Mouse (Mus musculus) thymus, adult 2 months (tissue): ENCODE results near the gene Tada2b. TPM values are rescaled to one million over a fixed set of nuclear protein-coding genes. Genes with fewer than 3 reads are reported as not detected.
A peak's percentile ranks its signal among the peaks of the same experiment; 100 is the strongest.

Experiments used
- DNase-seq: peaks from one replicate; pipeline ENCODE4 v3.0.0; 2021
- H3K27ac ChIP-seq: fragments of 200-500 bp; 2 replicates; pipeline ENCODE4 v1.5.1; 2012; ENCODE audit warnings: low read length, control low read depth; ENCODE audit not compliant: control insufficient read depth, insufficient read depth
- H3K27me3 ChIP-seq: fragments of 200-500 bp; 2 replicates; pipeline ENCODE4 v1.6.1; 2012; ENCODE audit warnings: mild to moderate bottlenecking, low read length, moderate library complexity, mixed read lengths; ENCODE audit not compliant: control insufficient read depth, insufficient read depth
- H3K36me3 ChIP-seq: fragments of 200-500 bp; 2 replicates; pipeline ENCODE4 v1.6.1; 2012; ENCODE audit warnings: mild to moderate bottlenecking, low read length, moderate library complexity; ENCODE audit not compliant: control insufficient read depth, insufficient read depth
- H3K4me1 ChIP-seq: fragments of 200-500 bp; replicated peaks from 2 replicates; pipeline ENCODE4 v1.6.1; 2012; ENCODE audit warnings: low read length; ENCODE audit not compliant: control insufficient read depth, insufficient read depth
- H3K4me3 ChIP-seq: fragments of 200-500 bp; 2 replicates; pipeline ENCODE4 v1.5.1; 2012; ENCODE audit warnings: mild to moderate bottlenecking, low read length, control low read depth, moderate library complexity; ENCODE audit not compliant: control insufficient read depth, insufficient read depth
- CTCF ChIP-seq: fragments of 200-500 bp; IDR thresholded peaks from 2 replicates; pipeline ENCODE4 v1.5.1; 2012; ENCODE audit warnings: mild to moderate bottlenecking, control low read depth, low read length, moderate library complexity, borderline replicate concordance; ENCODE audit not compliant: control insufficient read depth, poor library complexity, insufficient read depth; ENCODE audit errors: extremely low read depth
- POLR2A ChIP-seq: fragments of 200-500 bp; IDR thresholded peaks from 2 replicates; pipeline ENCODE4 v1.6.1; 2012; ENCODE audit warnings: mild to moderate bottlenecking, low read length, control low read depth, moderate library complexity; ENCODE audit not compliant: control insufficient read depth, poor library complexity, insufficient read depth; ENCODE audit errors: extremely low read depth
- WGBS: fragments of 180-500 bp; shearing (Covaris S2); methylation state at CpG from one replicate; pipeline ENCODE4 v1.1.7; 2018; 5-methylcytosine and 5-hydroxymethylcytosine counted together
- polyA plus RNA-seq: library from polyadenylated mRNA; depleted of rRNA; stranded (reverse); fragments of >200 nt; gene quantifications from 2 replicates; pipeline ENCODE4 v1.2.3, GENCODE M21; 2012

Gene Tada2b
- polyA plus RNA-seq, 1 experiment, result 15.8 TPM

GRCm38 (mm10) chr5:36461231-36461630 lies 22.9 kb downstream of the Tada2b start:
- Histone ChIP-seq H3K4me1 (peaks cover 13% of the 10 kb centered on the region), H3K36me3 (no peaks in the 10 kb centered on the region), H3K27me3 (no peaks in the 10 kb centered on the region), H3K27ac (no peak overlapping the region), H3K4me3 (no peak overlapping the region)
- no peak for TF ChIP-seq POLR2A
- no peak for TF ChIP-seq CTCF
- 69% methylated on average over 2 of the region's 2 CpGs for WGBS
- DNase-seq, result no peak

GRCm38 (mm10) chr5:36460712-36461111 lies 23.4 kb downstream of the Tada2b start:
- DNase-seq, result no peak
- H3K27ac ChIP-seq, result no peak overlapping the region
- H3K36me3 ChIP-seq, result no peaks in the 10 kb centered on the region
- H3K4me1 ChIP-seq, result peaks cover 9% of the 10 kb centered on the region
- TF ChIP-seq CTCF, result no peak
- TF ChIP-seq POLR2A, result no peak
- WGBS, result 80% methylated on average over 2 of the region's 2 CpGs
- no peaks in the 10 kb centered on the region for H3K27me3 ChIP-seq
- no peak overlapping the region for H3K4me3 ChIP-seq

DNA sequence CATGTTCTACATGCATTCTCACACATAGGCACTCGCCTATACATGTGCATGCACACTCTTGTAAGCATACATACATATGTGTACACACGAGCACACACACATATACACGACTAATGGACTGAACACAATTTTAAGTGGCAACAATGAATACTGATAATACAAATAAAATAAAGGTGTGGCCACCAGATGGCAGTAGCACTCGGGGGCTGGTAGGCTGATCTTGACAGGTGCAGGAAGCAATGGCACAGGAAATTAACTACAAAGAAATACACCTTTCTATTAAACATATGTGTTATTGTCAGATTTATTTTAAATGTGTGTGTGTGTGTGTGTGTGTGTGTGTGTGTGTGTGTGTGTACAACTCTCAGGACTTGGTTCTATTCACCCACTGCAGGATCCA lies 25.2 kb downstream of the Tada2b start:
- Histone ChIP-seq H3K27ac (no peak overlapping the region), H3K27me3 (no peaks in the 10 kb centered on the region), H3K4me3 (no peak overlapping the region), H3K4me1 (0 out of 2 replicates have a peak, but pooled peaks cover under 1% of the 10 kb centered on the region), H3K36me3 (no peaks in the 10 kb centered on the region)
- 7% methylated on average over 4 of the region's 4 CpGs for WGBS
- TF ChIP-seq POLR2A, result no peak
- TF ChIP-seq CTCF, result no peak
- DNase-seq, result peak; percentile 72

GRCm38 (mm10) chr5:36457706-36458105 lies 26.4 kb downstream of the Tada2b start:
- no peaks in the 10 kb centered on the region for H3K27me3 ChIP-seq
- 77% methylated on average over 4 of the region's 4 CpGs for WGBS
- no peak for DNase-seq
- TF ChIP-seq CTCF (no peak), POLR2A (no peak)
- H3K4me3 ChIP-seq, result no peak overlapping the region
- no peaks in the 10 kb centered on the region for H3K4me1 ChIP-seq
- no peaks in the 10 kb centered on the region for H3K36me3 ChIP-seq
- no peak overlapping the region for H3K27ac ChIP-seq

GRCm38 (mm10) chr5:36452821-36453220 lies 31.3 kb downstream of the Tada2b start:
- WGBS, result 54% methylated on average over 6 of the region's 6 CpGs
- H3K4me1 ChIP-seq, result peaks cover 5% of the 10 kb centered on the region
- no peak overlapping the region for H3K27ac ChIP-seq
- H3K4me3 ChIP-seq, result no peak overlapping the region
- H3K36me3 ChIP-seq, result no peaks in the 10 kb centered on the region
- no peak for DNase-seq
- TF ChIP-seq POLR2A (no peak), CTCF (no peak)
- H3K27me3 ChIP-seq, result no peaks in the 10 kb centered on the region

DNA sequence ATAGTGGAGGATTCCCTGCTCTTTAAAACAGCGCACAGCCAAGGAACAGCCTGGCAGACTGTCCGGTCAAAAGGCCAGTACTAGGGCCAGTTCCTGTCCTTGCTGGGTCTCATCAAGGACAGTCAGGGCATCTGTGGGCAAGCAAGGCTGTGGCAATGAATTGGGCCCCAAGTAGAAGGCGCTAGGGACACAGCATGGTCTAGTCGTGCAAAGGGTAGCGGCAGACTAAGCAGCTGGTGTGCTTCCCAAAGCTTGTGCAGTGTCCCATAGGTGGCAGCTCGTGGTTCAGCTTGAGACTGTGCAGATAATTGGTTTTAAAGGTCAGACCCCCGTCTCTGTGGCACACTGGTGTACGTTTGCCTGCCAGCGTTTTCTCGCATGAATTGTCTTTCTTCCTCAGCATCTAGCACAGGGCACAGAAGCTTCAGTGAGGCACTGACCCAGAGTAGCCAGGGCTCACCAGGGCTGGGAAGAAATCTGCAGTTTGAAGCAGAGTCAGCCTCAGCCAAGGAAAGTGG lies 32.2 kb downstream of the Tada2b start:
- H3K36me3 ChIP-seq, result no peaks in the 10 kb centered on the region
- H3K4me1 ChIP-seq, result peaks cover 7% of the 10 kb centered on the region
- 82% methylated on average over 10 of the region's 10 CpGs for WGBS
- no peak overlapping the region for H3K27ac ChIP-seq
- DNase-seq, result no peak
- no peaks in the 10 kb centered on the region for H3K27me3 ChIP-seq
- H3K4me3 ChIP-seq, result no peak overlapping the region
- TF ChIP-seq CTCF (no peak), POLR2A (no peak)

DNA sequence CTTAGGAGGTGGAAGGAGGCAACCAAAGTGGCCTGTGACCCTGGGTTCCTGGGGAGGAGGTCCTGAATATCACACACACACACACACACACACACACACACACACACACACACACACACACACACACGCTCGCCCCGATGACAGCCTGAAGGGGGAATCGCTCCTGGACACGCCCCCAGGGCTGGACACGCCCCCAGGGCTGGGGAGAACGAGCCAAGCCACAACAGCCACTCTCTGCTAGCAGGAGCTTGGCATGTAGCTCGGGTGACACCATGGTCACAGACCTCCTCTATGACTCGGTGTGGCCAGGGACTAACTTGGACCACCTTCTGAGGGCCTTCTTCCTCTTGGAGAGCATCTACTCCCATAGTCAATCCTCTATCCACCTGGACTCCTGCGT lies 33.0 kb downstream of the Tada2b start:
- H3K27ac ChIP-seq, result no peak overlapping the region
- no peaks in the 10 kb centered on the region for H3K36me3 ChIP-seq
- no peak for DNase-seq
- WGBS, result 16% methylated on average over 9 of the region's 10 CpGs
- no peaks in the 10 kb centered on the region for H3K27me3 ChIP-seq
- H3K4me3 ChIP-seq, result no peak overlapping the region
- no peak for TF ChIP-seq CTCF
- no peak for TF ChIP-seq POLR2A
- H3K4me1 ChIP-seq, result peaks cover 16% of the 10 kb centered on the region

DNA sequence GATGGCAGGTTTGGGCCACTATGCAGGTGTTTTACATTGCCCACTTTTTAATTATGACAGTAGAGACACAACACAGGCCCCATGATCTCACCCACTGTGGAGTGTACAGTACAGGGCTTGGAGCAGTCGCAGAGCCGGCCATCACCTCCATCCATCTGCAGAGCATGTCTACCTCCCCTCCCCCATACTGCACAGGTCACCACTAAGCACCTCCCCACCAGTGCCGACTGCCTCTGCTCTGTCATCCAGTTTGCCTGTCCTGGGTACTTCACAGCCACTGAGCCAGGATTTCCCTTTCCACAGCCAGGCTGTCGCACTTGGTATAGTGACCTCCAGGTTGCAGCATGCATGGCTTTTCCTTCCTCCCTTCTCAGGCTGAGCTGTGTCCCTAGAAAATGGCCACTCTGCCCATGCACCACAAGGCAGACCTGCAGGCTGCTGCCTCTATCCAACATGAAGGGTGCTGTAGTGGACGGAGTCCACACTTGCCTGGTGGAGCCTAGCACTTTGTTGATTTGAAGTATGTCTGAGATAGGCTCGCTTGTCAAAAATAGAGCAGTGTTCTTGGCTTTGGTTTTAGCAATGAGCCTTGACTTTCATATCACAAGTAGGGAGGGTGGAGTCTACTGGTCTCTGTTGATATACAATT lies 34.3 kb downstream of the Tada2b start:
- Histone ChIP-seq H3K36me3 (no peaks in the 10 kb centered on the region), H3K4me3 (no peak overlapping the region), H3K27ac (no peak overlapping the region), H3K27me3 (no peaks in the 10 kb centered on the region), H3K4me1 (peaks cover 28% of the 10 kb centered on the region)
- TF ChIP-seq POLR2A (no peak), CTCF (no peak)
- no peak for DNase-seq
- WGBS, result 88% methylated on average over 6 of the region's 6 CpGs
